Comparison of ENCODE assay signal across 8 mouse cellular contexts in genomic region chr10:58445850-58446249, GRCm38 (mm10). TPM values are rescaled to one million over a fixed set of nuclear protein-coding genes. Genes with fewer than 3 reads are reported as not detected.
DNase-seq lines count a peak whose midpoint lies in the region; ATAC-seq lines count a peak whose summit lies in the region.

No protein-coding gene starts in this region.

- H3K4me1 ChIP-seq in forebrain, embryonic 11.5 days (replicated peaks; ENCODE audit: control insufficient read depth, insufficient read depth, low read length) = no peaks in the 10 kb centered on the region; the same call in 1 of the 2 replicates
- H3K4me1 ChIP-seq in intestine, embryonic 16.5 days (ENCODE audit: control insufficient read depth, insufficient read depth, low read length) = 0 out of 2 replicates have a peak, but pooled peaks cover 3% of the 10 kb centered on the region

- H3K36me3 ChIP-seq in forebrain, embryonic 11.5 days (ENCODE audit: control insufficient read depth, insufficient read depth, low read length) = no peaks in the 10 kb centered on the region
- H3K36me3 ChIP-seq in intestine, embryonic 16.5 days (ENCODE audit: control insufficient read depth, insufficient read depth, low read length) = no peaks in the 10 kb centered on the region

- no peaks in the 10 kb centered on the region for H3K9me3 ChIP-seq in forebrain, embryonic 11.5 days (ENCODE audit: control insufficient read depth, low read length)
- no peaks in the 10 kb centered on the region for H3K9me3 ChIP-seq in intestine, embryonic 16.5 days (ENCODE audit: control insufficient read depth, low read length)

- H3K9ac ChIP-seq in forebrain, embryonic 11.5 days (ENCODE audit: low read length) = peak overlapping the region; percentile 85
- H3K9ac ChIP-seq in intestine, embryonic 16.5 days (ENCODE audit: low read depth, low read length) = peak overlapping the region; percentile 97

- H3K27me3 ChIP-seq in forebrain, embryonic 11.5 days (ENCODE audit: control insufficient read depth, insufficient read depth, low read length) = no peaks in the 10 kb centered on the region
- no peaks in the 10 kb centered on the region for H3K27me3 ChIP-seq in intestine, embryonic 16.5 days (replicated peaks; ENCODE audit: control insufficient read depth, insufficient read depth, low read length)

- ATAC-seq in forebrain, embryonic 11.5 days (replicated peaks; ENCODE audit: low FRiP score) = 0 out of 2 replicates have a peak, but pooled peaks have one; percentile 8
- peak; percentile 5; the same call in 1 of the 2 replicates for ATAC-seq in intestine, embryonic 16.5 days
- peak; percentile 2; the same call in 1 of the 2 replicates for ATAC-seq in megakaryocyte, adult 5-6 weeks (ENCODE audit: poor library complexity, severe bottlenecking)
- no peak for ATAC-seq in monocyte, adult 5-6 weeks (replicated peaks; ENCODE audit: insufficient number of reproducible peaks, low FRiP score, low TSS enrichment, poor library complexity, severe bottlenecking)

- WGBS in forebrain, embryonic 11.5 days = 24% methylated on average over 9 of the region's 9 CpGs
- WGBS in intestine, embryonic 16.5 days = 17% methylated on average over 9 of the region's 9 CpGs

- H3K27ac ChIP-seq in forebrain, embryonic 11.5 days (ENCODE audit: low read depth, low read length) = no peak overlapping the region
- peak overlapping the region; percentile 93 for H3K27ac ChIP-seq in intestine, embryonic 16.5 days (ENCODE audit: low read length)

- peak overlapping the region; percentile 86 for H3K4me3 ChIP-seq in forebrain, embryonic 11.5 days (ENCODE audit: low read depth, low read length)
- peak overlapping the region; percentile 96 for H3K4me3 ChIP-seq in intestine, embryonic 16.5 days (ENCODE audit: low read length)

- DNase-seq in layer of hippocampus, adult 9-11 months = peak; percentile 8
- no peak for DNase-seq in layer of hippocampus, adult 8-10 months (ENCODE audit: low spot score in 2 of 2)
- peak; percentile 36 for DNase-seq in Muller cell, postnatal 12 days (ENCODE audit: inconsistent ontology term)
- peak; percentile 52 for DNase-seq in forebrain, embryonic 11.5 days (ENCODE audit: low spot score)
- DNase-seq in thymus, postnatal 10 days (ENCODE audit: low spot score in 2 of 2) = peak; percentile 17 to 18

- peak overlapping the region; percentile 77 for H3K4me2 ChIP-seq in forebrain, embryonic 11.5 days (ENCODE audit: low read depth, low read length, severe bottlenecking)
- H3K4me2 ChIP-seq in intestine, embryonic 16.5 days (ENCODE audit: low read depth, low read length) = peak overlapping the region; percentile 66

RNA-seq across cellular contexts. Expression of gene Ranbp2, which starts 0.9 kb away (rescaled TPM):
- total RNA-seq in layer of hippocampus, adult 8-10 months (2022) = 10 to 100 TPM; 73.9 to 89.2 (median 84.7) TPM
- 30.8 and 38.7 TPM in 2 replicates for polyA plus RNA-seq in forebrain, embryonic 11.5 days (2014; fragmentation: Nextera tagmentation; extraction: Ambion mirVana)
- 13.4 and 14.2 TPM in 2 replicates for polyA plus RNA-seq in intestine, embryonic 16.5 days (2015; fragmentation: Nextera tagmentation; extraction: Ambion mirVana)
- 67.2 and 73.3 TPM in 2 replicates for total RNA-seq in megakaryocyte, adult 5-6 weeks (2015)
- 94.2 and 106 TPM in 2 replicates for total RNA-seq in megakaryocyte, adult 5-6 weeks (2017)
- 156 to 190 TPM (median 175 TPM) in 3 replicates for total RNA-seq in monocyte, adult 5-6 weeks (2017)

RNA-seq across cellular contexts. Expression of gene Ccdc138, which starts 51.9 kb away (rescaled TPM):
- total RNA-seq in layer of hippocampus, adult 8-10 months (2022) = 1 to 10 TPM; 3.3 to 4.7 (median 3.7) TPM
- 14.5 and 16.1 TPM in 2 replicates for polyA plus RNA-seq in forebrain, embryonic 11.5 days (2014; fragmentation: Nextera tagmentation; extraction: Ambion mirVana)
- polyA plus RNA-seq in intestine, embryonic 16.5 days (2015; fragmentation: Nextera tagmentation; extraction: Ambion mirVana) = 5.7 and 6.4 TPM in 2 replicates
- 3.5 and 7.1 TPM in 2 replicates for total RNA-seq in megakaryocyte, adult 5-6 weeks (2015)
- total RNA-seq in megakaryocyte, adult 5-6 weeks (2017) = 3.5 and 5.3 TPM in 2 replicates
- 1.4 to 1.9 TPM (median 1.9 TPM) in 3 replicates for total RNA-seq in monocyte, adult 5-6 weeks (2017)

Comparison
In these comparisons a context has a peak if more than half of its experiments do, and no peak if none do; other contexts are left out.
1. DNase-seq: peak in layer of hippocampus, adult 9-11 months (single experiment), Muller cell, postnatal 12 days (single experiment), forebrain, embryonic 11.5 days (single experiment) and thymus, postnatal 10 days (2 of 2); none in layer of hippocampus, adult 8-10 months (0 of 2).